Mouse (Mus musculus): Measurements from ENCODE around the gene Bpifb5.

- peak; percentile 64 for TF ChIP-seq CTCF (IDR thresholded peaks at IDR 0.05; ENCODE audit: extremely low read depth, insufficient read depth, low read length)
- no peak for TF ChIP-seq POLR2A (IDR thresholded peaks at IDR 0.05; ENCODE audit: extremely low read depth, insufficient read depth, low read length)
These were observed 8.4 kb upstream of the Bpifb5 start for GRCm38 (mm10) chr2:154215191-154215590.
